Mouse (Mus musculus): ENCODE measurements around the gene Tnfrsf13b.
A peak's percentile ranks its signal among the peaks of the same experiment; 100 is the strongest.

DNA sequence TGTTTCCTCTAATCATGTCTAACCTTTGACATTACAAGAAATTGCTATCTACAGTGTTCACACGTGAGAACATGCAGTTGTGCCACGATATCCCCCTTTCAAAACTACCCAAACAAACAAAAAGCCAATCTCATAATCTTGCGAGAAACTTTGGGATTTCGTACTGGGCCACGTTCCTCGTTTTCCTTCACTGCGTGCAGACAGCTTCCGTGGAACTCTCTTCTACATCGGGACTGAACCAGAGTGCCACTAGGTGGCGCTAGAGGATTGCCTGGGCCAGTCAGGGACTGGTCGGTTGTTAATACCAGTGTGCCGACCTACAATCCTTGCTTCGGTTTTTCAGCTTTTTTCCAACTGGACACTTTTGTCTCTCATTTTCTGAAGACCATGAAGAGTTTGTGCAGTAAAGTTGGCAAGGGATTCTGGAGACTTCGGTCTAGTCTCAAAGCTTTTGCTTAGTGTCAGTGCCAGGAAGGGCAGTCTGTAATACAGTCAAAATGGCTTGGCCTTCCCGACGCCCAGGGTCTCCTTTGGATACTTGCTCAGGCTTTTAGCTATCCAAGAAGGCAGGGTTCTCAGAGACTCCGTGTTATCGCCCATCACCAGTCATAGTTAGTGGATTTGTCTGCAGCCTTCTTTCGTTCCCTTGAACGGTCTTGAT lies 22.2 kb upstream of the Tnfrsf13b start:
- TF ChIP-seq CTCF (conservative IDR thresholded peaks at IDR 0.05; ENCODE audit: low read length) = peak; percentile 95
- no peak for TF ChIP-seq POU5F1 (IDR thresholded peaks at IDR 0.05; ENCODE audit: borderline replicate concordance, low read length)
- TF ChIP-seq NANOG (IDR thresholded peaks at IDR 0.05; ENCODE audit: borderline replicate concordance, low read length) = no peak

All from E14TG2a.4 (cell line).